ENCODE assay signal across 8 mouse cellular contexts in genomic region chr4:24966299-24966991, GRCm38 (mm10). TPM values are rescaled to one million over a fixed set of nuclear protein-coding genes. Genes with fewer than 3 reads are reported as not detected.
DNase-seq lines count a peak whose midpoint lies in the region; ATAC-seq and TF ChIP-seq lines count a peak whose summit lies in the region.

Gpr63 (plus strand) TSS chr4:24966407.

- H3K9ac ChIP-seq in hindbrain, postnatal 0 days (replicated peaks; ENCODE audit: low read length), result peak within 1 kb of the TSS; percentile 74

- H3K4me3 ChIP-seq in cortical plate, adult 2 months (ENCODE audit: insufficient read depth, low read length), result peak within 1 kb of the TSS; percentile 86
- H3K4me3 ChIP-seq in hindbrain, postnatal 0 days (ENCODE audit: low read length), result peak within 1 kb of the TSS; percentile 76

- H3K4me2 ChIP-seq in hindbrain, postnatal 0 days (ENCODE audit: low read depth, low read length), result peak within 1 kb of the TSS; percentile 67

- peak; percentile 76 to 91 for DNase-seq in adrenal gland, adult (ENCODE audit: inconsistent age in 2 of 2, low spot score in 1 of 2)
- DNase-seq in gastrocnemius, postnatal 10 days, result peak; percentile 65
- peak; percentile 89 for DNase-seq in hindbrain, postnatal 0 days (ENCODE audit: low spot score)
- peak; percentile 63 to 66 for DNase-seq in left cerebral cortex, adult 8-10 months (ENCODE audit: low spot score in 2 of 2)
- DNase-seq in lung, postnatal 4 days, result peak; percentile 75 to 85
- DNase-seq in right cerebral cortex, postnatal 10 days (ENCODE audit: low spot score in 2 of 2), result peak; percentile 88

- ATAC-seq in hindbrain, postnatal 0 days, result peak; percentile 97
- ATAC-seq in erythroid progenitor cell, adult 5-6 weeks (replicated peaks; ENCODE audit: low FRiP score, poor library complexity, severe bottlenecking), result no peak

- H3K4me1 ChIP-seq in cortical plate, adult 2 months (ENCODE audit: control insufficient read depth, insufficient read depth, low read length), result peaks cover 6% of the 10 kb centered on the region; the same call in 1 of the 2 replicates
- peaks cover 2% of the 10 kb centered on the region; the same call in 1 of the 2 replicates for H3K4me1 ChIP-seq in hindbrain, postnatal 0 days (ENCODE audit: insufficient read depth, low read length)

- peak within 1 kb of the TSS; percentile 61 for H3K27ac ChIP-seq in cortical plate, adult 2 months (ENCODE audit: insufficient read depth, low read length)
- peak within 1 kb of the TSS; percentile 77 for H3K27ac ChIP-seq in hindbrain, postnatal 0 days

- WGBS in hindbrain, postnatal 0 days, result under 1% methylated on average over 46 of the region's 78 CpGs

- no peaks in the 10 kb centered on the region for H3K27me3 ChIP-seq in hindbrain, postnatal 0 days (ENCODE audit: insufficient read depth, low read length)

- H3K9me3 ChIP-seq in hindbrain, postnatal 0 days (ENCODE audit: low read length), result no peaks in the 10 kb centered on the region

- TF ChIP-seq POLR2A in cortical plate, adult 2 months (IDR thresholded peaks at IDR 0.05; ENCODE audit: extremely low read depth, insufficient read depth, low read length), result peak; percentile 36; the same call in 1 of the 2 replicates

- TF ChIP-seq CTCF in cortical plate, adult 2 months (IDR thresholded peaks at IDR 0.05; ENCODE audit: extremely low read depth, insufficient read depth, low read length), result no peak
- TF ChIP-seq CTCF in hindbrain, postnatal 0 days (IDR thresholded peaks at IDR 0.05; ENCODE audit: low read depth), result peak; percentile 44

- no peaks in the 10 kb centered on the region for H3K36me3 ChIP-seq in hindbrain, postnatal 0 days (ENCODE audit: insufficient read depth, low read length)

RNA-seq across cellular contexts. Expression of gene Gpr63, which starts in this region (rescaled TPM):
- polyA plus RNA-seq in cortical plate, adult 2 months (2012; rRNA removed), result 5.6 and 8.9 TPM in 2 replicates
- total RNA-seq in gastrocnemius, postnatal 10 days (2021), result 1 to 10 TPM; 1.6 to 3.2 TPM
- 5.4 and 12.4 TPM in 2 replicates for total RNA-seq in hindbrain, postnatal 0 days (2014; rRNA removed)
- polyA plus RNA-seq in hindbrain, postnatal 0 days (2015; fragmentation: Nextera tagmentation; extraction: Ambion mirVana), result 1.0 and 1.4 TPM in 2 replicates
- 10 to 100 TPM; 12.8 to 21.9 (median 16.7) TPM for total RNA-seq in left cerebral cortex, adult 8-10 months (2022)
- not detected in 2 replicates for total RNA-seq in erythroid progenitor cell, adult 5-6 weeks (2015; ENCODE audit: low replicate concordance)
- total RNA-seq in erythroid progenitor cell, adult 5-6 weeks (2017; ENCODE audit: low replicate concordance), result not detected in 2 replicates
